Mouse (Mus musculus) liver, embryonic 12.5 days (tissue): ENCODE measurements around the gene Adgra1. TPM values are rescaled to one million over a fixed set of nuclear protein-coding genes. Genes with fewer than 3 reads are reported as not detected.

Experiments used
- ATAC-seq: fragments of 200-750 bp; cut with Nextera tagmentation; 2 replicates; pipeline ENCODE4 v1.8.0; 2017; ENCODE audit warnings: moderate number of reproducible peaks, mild to moderate bottlenecking, moderate library complexity
- H3K27ac ChIP-seq: fragments of 300-500 bp; sonication (generic); 2 replicates; pipeline ENCODE4 v1.5.1; 2016; ENCODE audit warnings: mild to moderate bottlenecking
- H3K27me3 ChIP-seq: fragments of 300-500 bp; sonication (generic); replicated peaks from 2 replicates; pipeline ENCODE4 v1.6.1; 2016; ENCODE audit warnings: mild to moderate bottlenecking, moderate library complexity
- H3K36me3 ChIP-seq: fragments of 300-500 bp; sonication (generic); 2 replicates; pipeline ENCODE4 v1.6.1; 2016; ENCODE audit warnings: mild to moderate bottlenecking, moderate library complexity
- H3K4me1 ChIP-seq: fragments of 300-500 bp; sonication (generic); 2 replicates; pipeline ENCODE4 v1.6.1; 2016
- H3K4me2 ChIP-seq: fragments of 300-500 bp; sonication (generic); 2 replicates; pipeline ENCODE4 v1.6.1; 2016; ENCODE audit warnings: mild to moderate bottlenecking, moderate library complexity
- H3K4me3 ChIP-seq: fragments of 300-500 bp; sonication (generic); 2 replicates; pipeline ENCODE4 v1.5.1; 2016; ENCODE audit warnings: mild to moderate bottlenecking, moderate library complexity
- H3K9ac ChIP-seq: fragments of 300-500 bp; sonication (generic); 2 replicates; pipeline ENCODE4 v1.6.1; 2016; ENCODE audit warnings: mild to moderate bottlenecking, moderate library complexity
- H3K9me3 ChIP-seq: fragments of 300-500 bp; sonication (generic); replicated peaks from 2 replicates; pipeline ENCODE4 v1.6.1; 2016; ENCODE audit warnings: mild to moderate bottlenecking, moderate library complexity
- WGBS: fragments of 180-500 bp; shearing (Covaris S2); methylation state at CpG from one replicate; pipeline ENCODE4 v1.1.7; 2016; ENCODE audit not compliant: insufficient replicate concordance; 5-methylcytosine and 5-hydroxymethylcytosine counted together
- polyA plus RNA-seq: library from polyadenylated mRNA; unstranded; fragments of >200 nt; fragmentation: Nextera tagmentation; extraction: Ambion mirVana; gene quantifications from 2 replicates; pipeline ENCODE4 v1.2.1, GENCODE M21; 2016

Adgra1 gene
- polyA plus RNA-seq, 1 experiment from 2014 or later, result 0.20 TPM

- H3K27ac ChIP-seq, result no peak overlapping the region
- no peaks in the 10 kb centered on the region for H3K9me3 ChIP-seq
- H3K9ac ChIP-seq, result no peak overlapping the region
- no peaks in the 10 kb centered on the region for H3K36me3 ChIP-seq
- no peak overlapping the region for H3K4me2 ChIP-seq
- no peaks in the 10 kb centered on the region for H3K27me3 ChIP-seq
- H3K4me1 ChIP-seq, result no peaks in the 10 kb centered on the region
- 65% methylated on average over 12 of the region's 12 CpGs for WGBS
- no peak overlapping the region for H3K4me3 ChIP-seq
- no peak for ATAC-seq
These were observed 11.5 kb upstream of the Adgra1 start for GRCm38 (mm10) chr7:139822301-139823010.

DNA sequence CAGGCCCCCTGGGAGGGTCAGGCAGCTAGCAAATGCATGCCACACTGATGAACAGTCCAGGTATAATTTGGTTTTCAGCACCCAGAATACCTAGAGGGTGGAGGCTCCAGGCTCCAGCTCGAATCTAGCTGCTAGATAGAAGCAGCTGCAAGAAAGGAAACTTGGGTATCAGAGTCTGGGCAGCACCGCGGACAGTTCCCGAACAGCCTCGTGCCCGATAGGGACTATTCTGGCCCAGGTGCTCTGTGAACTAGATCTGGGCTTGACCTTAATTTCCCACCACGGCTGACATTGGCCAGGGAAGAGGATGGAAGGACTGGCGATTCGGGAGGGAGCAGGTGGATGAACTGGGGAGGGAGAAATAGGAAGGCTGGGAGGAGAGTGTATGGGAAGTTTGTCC, 6.3 kb upstream of the Adgra1 start:
- peaks cover 3% of the 10 kb centered on the region; the same call in 1 of the 2 replicates for H3K27me3 ChIP-seq
- no peak overlapping the region for H3K9ac ChIP-seq
- H3K9me3 ChIP-seq, result no peaks in the 10 kb centered on the region
- no peak overlapping the region for H3K4me3 ChIP-seq
- no peak overlapping the region for H3K4me2 ChIP-seq
- no peaks in the 10 kb centered on the region for H3K4me1 ChIP-seq
- no peak for ATAC-seq
- 9% methylated on average over 9 of the region's 9 CpGs for WGBS
- H3K36me3 ChIP-seq, result no peaks in the 10 kb centered on the region
- no peak overlapping the region for H3K27ac ChIP-seq

DNA sequence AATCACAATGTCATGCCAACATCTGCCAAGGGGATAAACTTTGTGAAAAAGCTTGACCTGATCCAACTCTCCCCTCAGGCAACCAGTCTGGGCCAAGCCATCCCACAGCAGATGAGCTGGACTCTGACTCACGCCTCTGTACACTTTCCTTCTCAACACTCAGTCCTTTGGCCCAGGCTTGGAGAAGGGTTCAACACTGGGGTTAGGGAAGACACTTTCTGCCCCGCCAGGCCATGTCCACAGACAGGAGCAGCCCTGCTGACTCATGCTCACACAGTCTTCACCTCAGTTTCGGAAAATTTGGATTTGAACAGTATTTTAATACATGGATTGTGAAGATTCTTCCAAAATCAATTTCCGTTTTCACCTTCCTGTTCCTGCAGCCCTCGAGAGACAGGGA, 442 bp upstream of the Adgra1 start:
- Histone ChIP-seq H3K36me3 (no peaks in the 10 kb centered on the region), H3K9ac (no peak overlapping the region), H3K4me2 (no peak overlapping the region), H3K27ac (no peak overlapping the region), H3K4me3 (no peak overlapping the region), H3K9me3 (no peaks in the 10 kb centered on the region), H3K27me3 (peaks cover 35% of the 10 kb centered on the region), H3K4me1 (no peaks in the 10 kb centered on the region)
- ATAC-seq, result no peak
- WGBS, result 24% methylated on average over 5 of the region's 5 CpGs

GRCm38 (mm10) chr7:139835140-139836131, 1.5 kb downstream of the Adgra1 start:
- WGBS, result 57% methylated on average over 15 of the region's 15 CpGs
- no peak overlapping the region for H3K4me2 ChIP-seq
- no peak overlapping the region for H3K27ac ChIP-seq
- H3K4me1 ChIP-seq, result no peaks in the 10 kb centered on the region
- H3K27me3 ChIP-seq, result peaks cover 35% of the 10 kb centered on the region
- no peaks in the 10 kb centered on the region for H3K36me3 ChIP-seq
- H3K9me3 ChIP-seq, result no peaks in the 10 kb centered on the region
- ATAC-seq, result no peak
- H3K9ac ChIP-seq, result no peak overlapping the region
- H3K4me3 ChIP-seq, result no peak overlapping the region

DNA sequence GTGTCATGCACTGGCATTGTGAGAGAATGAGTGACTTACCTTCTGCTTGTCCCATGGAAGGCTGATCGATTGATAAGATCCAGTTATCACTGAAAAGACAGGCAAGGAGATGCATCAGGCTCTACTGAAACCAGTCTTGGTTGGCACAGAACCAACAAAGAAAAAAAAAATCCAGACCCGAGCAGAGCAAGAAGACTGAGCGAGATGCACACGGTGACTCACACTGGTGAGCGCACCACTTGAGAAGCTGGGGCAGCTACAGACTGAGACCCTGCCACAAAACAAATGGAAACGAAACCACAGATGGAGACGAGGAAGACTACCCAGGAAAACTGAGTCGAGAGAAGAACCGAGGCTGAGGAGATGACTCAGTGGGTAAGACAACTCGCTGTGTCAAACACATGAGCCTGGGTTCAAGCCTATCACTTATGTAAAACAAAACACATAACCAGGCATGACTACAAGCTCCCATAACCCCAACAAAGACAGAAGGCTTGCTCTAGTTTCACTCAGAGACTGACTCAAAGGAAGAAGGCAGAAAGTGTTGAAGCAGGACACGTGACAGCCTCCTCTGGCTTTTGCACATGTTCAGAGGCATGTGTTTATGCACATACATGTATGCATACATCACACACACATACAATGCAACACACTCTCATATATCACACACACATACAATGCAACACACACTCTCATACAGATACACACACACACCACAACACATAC, 6.6 kb downstream of the Adgra1 start:
- 63% methylated on average over 11 of the region's 11 CpGs for WGBS
- no peak overlapping the region for H3K9ac ChIP-seq
- no peak overlapping the region for H3K27ac ChIP-seq

DNA sequence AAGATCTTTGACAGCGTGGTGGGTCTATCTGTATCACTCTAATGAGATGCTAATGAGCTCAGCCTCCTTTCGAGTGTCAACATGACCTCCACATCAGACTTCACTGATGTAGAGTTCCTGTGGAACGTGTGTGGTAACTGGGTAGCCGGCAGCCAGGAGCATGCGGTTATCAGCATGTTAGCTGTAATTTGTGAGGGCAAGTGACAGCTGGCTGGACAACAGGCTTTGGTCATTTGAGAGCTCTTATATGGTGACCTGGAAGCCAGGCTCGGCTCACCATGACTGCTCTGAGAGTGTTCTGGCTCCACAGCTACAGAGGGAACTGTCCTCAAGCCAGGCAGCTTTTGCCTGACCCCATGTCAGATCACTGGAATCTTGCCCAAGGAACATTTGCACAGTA, 8.4 kb downstream of the Adgra1 start:
- 50% methylated on average over 6 of the region's 6 CpGs for WGBS
- Histone ChIP-seq H3K4me1 (no peaks in the 10 kb centered on the region), H3K9ac (no peak overlapping the region), H3K27me3 (no peaks in the 10 kb centered on the region), H3K4me2 (no peak overlapping the region), H3K4me3 (no peak overlapping the region), H3K9me3 (no peaks in the 10 kb centered on the region), H3K36me3 (no peaks in the 10 kb centered on the region), H3K27ac (no peak overlapping the region)
- no peak for ATAC-seq

More for the DNA sequence above, 6.6 kb downstream of the Adgra1 start:
- no peaks in the 10 kb centered on the region for H3K4me1 ChIP-seq
- ATAC-seq, result no peak
- no peaks in the 10 kb centered on the region for H3K36me3 ChIP-seq
- H3K9me3 ChIP-seq, result no peaks in the 10 kb centered on the region
- no peak overlapping the region for H3K4me3 ChIP-seq
- H3K27me3 ChIP-seq, result peaks cover 3% of the 10 kb centered on the region; the same call in 1 of the 2 replicates
- H3K4me2 ChIP-seq, result no peak overlapping the region

DNA sequence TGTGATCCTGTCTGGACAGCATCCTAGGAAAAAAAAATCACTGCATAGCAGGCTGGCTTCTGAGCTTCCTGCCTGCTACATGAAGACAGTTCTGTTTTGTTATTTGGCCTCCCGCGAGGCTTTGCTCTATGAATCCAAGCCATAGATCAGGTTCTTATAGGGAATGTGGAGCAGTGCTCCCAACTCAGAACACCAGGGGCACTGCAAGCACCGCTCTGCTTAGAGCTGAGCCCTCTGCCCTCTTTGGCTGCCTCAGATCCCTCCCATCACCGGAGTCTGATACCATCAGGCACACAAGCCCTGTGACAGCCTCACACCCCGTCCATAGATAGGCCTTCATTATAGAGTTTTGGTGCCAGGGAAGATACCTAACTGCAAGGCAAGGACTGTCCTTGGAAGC, 9.2 kb downstream of the Adgra1 start:
- ATAC-seq, result no peak
- H3K4me3 ChIP-seq, result no peak overlapping the region
- WGBS, result 51% methylated on average over 5 of the region's 5 CpGs

GRCm38 (mm10) chr7:139843776-139844175, 9.8 kb downstream of the Adgra1 start:
- H3K9ac ChIP-seq, result no peak overlapping the region
- H3K27ac ChIP-seq, result no peak overlapping the region
- no peak for ATAC-seq
- H3K36me3 ChIP-seq, result no peaks in the 10 kb centered on the region
- 31% methylated on average over 5 of the region's 5 CpGs for WGBS
- H3K4me3 ChIP-seq, result no peak overlapping the region
- H3K4me2 ChIP-seq, result no peak overlapping the region
- H3K27me3 ChIP-seq, result no peaks in the 10 kb centered on the region
- no peaks in the 10 kb centered on the region for H3K4me1 ChIP-seq
- no peaks in the 10 kb centered on the region for H3K9me3 ChIP-seq

More for the DNA sequence above, 9.2 kb downstream of the Adgra1 start:
- Histone ChIP-seq H3K36me3 (no peaks in the 10 kb centered on the region), H3K27me3 (no peaks in the 10 kb centered on the region), H3K4me2 (no peak overlapping the region), H3K9ac (no peak overlapping the region), H3K27ac (no peak overlapping the region), H3K4me1 (no peaks in the 10 kb centered on the region), H3K9me3 (no peaks in the 10 kb centered on the region)

- Histone ChIP-seq H3K4me2 (no peak overlapping the region), H3K36me3 (no peaks in the 10 kb centered on the region), H3K9me3 (no peaks in the 10 kb centered on the region), H3K4me3 (no peak overlapping the region), H3K9ac (no peak overlapping the region), H3K27ac (no peak overlapping the region), H3K27me3 (no peaks in the 10 kb centered on the region), H3K4me1 (no peaks in the 10 kb centered on the region)
- WGBS, result 57% methylated on average over 2 of the region's 2 CpGs
- no peak for ATAC-seq
These were observed 11.1 kb downstream of the Adgra1 start for GRCm38 (mm10) chr7:139845101-139845500.

GRCm38 (mm10) chr7:139850152-139850551, 16.2 kb downstream of the Adgra1 start:
- H3K9me3 ChIP-seq, result no peaks in the 10 kb centered on the region
- H3K36me3 ChIP-seq, result no peaks in the 10 kb centered on the region
- no peak overlapping the region for H3K27ac ChIP-seq
- H3K9ac ChIP-seq, result no peak overlapping the region
- no peak overlapping the region for H3K4me2 ChIP-seq
- H3K27me3 ChIP-seq, result no peaks in the 10 kb centered on the region
- WGBS, result 59% methylated on average over 6 of the region's 6 CpGs
- no peak for ATAC-seq
- H3K4me3 ChIP-seq, result no peak overlapping the region
- H3K4me1 ChIP-seq, result no peaks in the 10 kb centered on the region

DNA sequence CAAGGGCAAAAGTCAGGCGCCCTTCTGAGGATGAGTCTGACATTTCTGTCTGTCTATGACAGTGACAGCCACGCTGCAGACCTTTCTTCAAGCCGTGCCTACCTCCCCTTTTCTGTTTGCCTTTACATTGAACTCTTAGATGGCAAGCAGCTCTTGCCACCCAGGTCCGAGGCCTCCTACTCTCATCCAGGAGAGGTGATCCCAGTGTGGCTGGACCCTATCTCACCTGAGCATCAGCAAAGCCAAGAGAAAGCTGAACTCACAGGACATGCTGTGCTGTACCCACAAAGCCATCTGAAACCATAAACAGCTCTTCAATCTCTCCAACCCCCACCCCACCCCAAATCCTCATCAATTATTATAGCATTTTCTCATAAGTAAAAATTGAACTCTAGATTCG, 16.7 kb downstream of the Adgra1 start:
- no peak overlapping the region for H3K27ac ChIP-seq
- no peak for ATAC-seq
- no peaks in the 10 kb centered on the region for H3K36me3 ChIP-seq
- no peak overlapping the region for H3K4me3 ChIP-seq
- no peak overlapping the region for H3K4me2 ChIP-seq
- no peaks in the 10 kb centered on the region for H3K4me1 ChIP-seq
- no peak overlapping the region for H3K9ac ChIP-seq
- H3K27me3 ChIP-seq, result no peaks in the 10 kb centered on the region
- H3K9me3 ChIP-seq, result no peaks in the 10 kb centered on the region
- WGBS, result 62% methylated on average over 5 of the region's 5 CpGs

DNA sequence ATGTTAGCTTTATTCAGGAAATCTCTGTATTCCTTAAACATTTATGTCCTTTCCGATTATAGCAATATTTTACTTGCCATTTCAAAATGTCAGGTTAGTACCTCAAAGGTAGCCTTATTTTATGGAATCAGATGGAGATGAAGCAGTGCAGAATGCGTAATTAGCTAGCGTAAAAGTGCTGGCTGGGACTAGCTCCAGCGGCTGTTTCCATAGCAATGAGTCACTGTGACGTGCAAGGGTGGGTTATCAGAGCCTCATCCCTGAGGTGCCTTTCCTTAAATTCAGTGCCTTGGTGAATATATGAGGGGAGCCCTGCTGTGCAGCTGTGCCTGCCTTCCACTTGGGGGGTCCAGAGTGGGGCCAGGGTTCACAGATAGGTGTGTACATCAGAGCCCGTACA, 17.1 kb downstream of the Adgra1 start:
- Histone ChIP-seq H3K27me3 (no peaks in the 10 kb centered on the region), H3K9ac (no peak overlapping the region), H3K27ac (no peak overlapping the region), H3K4me2 (no peak overlapping the region), H3K36me3 (no peaks in the 10 kb centered on the region), H3K9me3 (no peaks in the 10 kb centered on the region), H3K4me3 (no peak overlapping the region), H3K4me1 (no peaks in the 10 kb centered on the region)
- no peak for ATAC-seq
- 64% methylated on average over 6 of the region's 6 CpGs for WGBS
